Mouse (Mus musculus): ENCODE data around the gene Bend3.
"Not testable (repeated sequence)": the region's sequence is repeated elsewhere in the genome, so short reads cannot be mapped to it uniquely, and the experiment has no call there.

Gene Bend3

GRCm38 (mm10) chr10:43481179-43481578 lies 2.5 kb downstream of the Bend3 start:
- no peak for DNase-seq

GRCm38 (mm10) chr10:43482021-43482420 lies 3.4 kb downstream of the Bend3 start:
- DNase-seq, result no peak

- no peak for DNase-seq
These were observed 4.9 kb downstream of the Bend3 start for GRCm38 (mm10) chr10:43483426-43483995.

- no peak for DNase-seq
These were observed 7.2 kb downstream of the Bend3 start for GRCm38 (mm10) chr10:43485751-43486268.

- DNase-seq, result no peak
These were observed 8.9 kb downstream of the Bend3 start for GRCm38 (mm10) chr10:43487441-43488010.

- no peak for DNase-seq
These were observed 9.6 kb downstream of the Bend3 start for GRCm38 (mm10) chr10:43488258-43488657.

GRCm38 (mm10) chr10:43489139-43489538 lies 10.5 kb downstream of the Bend3 start:
- DNase-seq, result no peak

- DNase-seq, result no peak
These were observed 10.9 kb downstream of the Bend3 start for GRCm38 (mm10) chr10:43489550-43489949.

- DNase-seq, result no peak
These were observed 11.4 kb downstream of the Bend3 start for GRCm38 (mm10) chr10:43490034-43490433.

GRCm38 (mm10) chr10:43490846-43491245 lies 12.2 kb downstream of the Bend3 start:
- DNase-seq, result no peak

- DNase-seq, result no peak
These were observed 24.0 kb downstream of the Bend3 start for GRCm38 (mm10) chr10:43502599-43502998.

GRCm38 (mm10) chr10:43504291-43504690 lies 25.7 kb downstream of the Bend3 start:
- peak in 1 of 2 experiments; percentile 7 for DNase-seq

- no peak for DNase-seq
These were observed 28.4 kb downstream of the Bend3 start for GRCm38 (mm10) chr10:43507051-43507450.

- DNase-seq, result no peak
These were observed 30.6 kb downstream of the Bend3 start for GRCm38 (mm10) chr10:43509228-43509627.

GRCm38 (mm10) chr10:43512976-43513375 lies 34.3 kb downstream of the Bend3 start:
- DNase-seq, result no peak

GRCm38 (mm10) chr10:43516992-43517660 lies 38.5 kb downstream of the Bend3 start:
- no peak for DNase-seq

GRCm38 (mm10) chr10:43517836-43518235 lies 39.2 kb downstream of the Bend3 start:
- no peak for DNase-seq

- DNase-seq, result no peak
These were observed 39.7 kb downstream of the Bend3 start for GRCm38 (mm10) chr10:43518368-43518767.

- no peak for DNase-seq
These were observed 41.3 kb downstream of the Bend3 start for GRCm38 (mm10) chr10:43519977-43520376.

GRCm38 (mm10) chr10:43523931-43524330 lies 45.3 kb downstream of the Bend3 start, which contains the start of gene Gm9803:
TSS of gene Gm9803 (plus strand) at chr10:43524084.
- not testable (repeated sequence) for DNase-seq

- no peak for DNase-seq
These were observed 48.9 kb downstream of the Bend3 start for GRCm38 (mm10) chr10:43527283-43528269.

- DNase-seq, result no peak
These were observed 55.8 kb downstream of the Bend3 start for GRCm38 (mm10) chr10:43534382-43534781.

- DNase-seq, result no peak
These were observed 59.0 kb downstream of the Bend3 start for GRCm38 (mm10) chr10:43537652-43538051.
